Mouse (Mus musculus) c-Kit-positive CD71-negative TER-119-negative erythroid progenitor cells, embryonic 14.5 days (primary cell): ENCODE data around the gene Tlk1.
"Not testable (repeated sequence)": the region's sequence is repeated elsewhere in the genome, so short reads cannot be mapped to it uniquely, and the experiment has no call there.

Experiments
- DNase-seq: peaks from one replicate; pipeline ENCODE4 v3.0.0-alpha.2; 2013; ENCODE audit warnings: low read depth

The Tlk1 gene

DNA sequence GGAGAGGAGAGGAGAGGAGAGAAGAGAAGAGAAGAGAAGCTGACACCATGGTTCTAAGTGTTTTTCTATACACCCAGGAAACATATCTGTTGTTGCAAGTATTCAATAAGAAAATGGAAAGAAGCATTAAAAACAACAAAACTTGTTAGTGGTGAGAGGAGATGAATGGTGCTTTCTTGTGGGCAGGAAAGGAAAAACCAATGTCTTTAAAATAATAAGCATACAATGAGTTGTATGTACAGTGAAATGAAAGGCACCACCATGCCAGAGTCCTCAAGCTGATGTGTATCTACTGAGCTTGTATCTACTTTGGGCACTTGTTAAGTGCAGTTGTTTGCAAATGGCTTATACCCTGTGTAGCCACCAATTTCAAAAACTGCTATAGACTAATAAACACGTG is 7.7 kb upstream of the Tlk1 start:
- DNase-seq = no peak

DNA sequence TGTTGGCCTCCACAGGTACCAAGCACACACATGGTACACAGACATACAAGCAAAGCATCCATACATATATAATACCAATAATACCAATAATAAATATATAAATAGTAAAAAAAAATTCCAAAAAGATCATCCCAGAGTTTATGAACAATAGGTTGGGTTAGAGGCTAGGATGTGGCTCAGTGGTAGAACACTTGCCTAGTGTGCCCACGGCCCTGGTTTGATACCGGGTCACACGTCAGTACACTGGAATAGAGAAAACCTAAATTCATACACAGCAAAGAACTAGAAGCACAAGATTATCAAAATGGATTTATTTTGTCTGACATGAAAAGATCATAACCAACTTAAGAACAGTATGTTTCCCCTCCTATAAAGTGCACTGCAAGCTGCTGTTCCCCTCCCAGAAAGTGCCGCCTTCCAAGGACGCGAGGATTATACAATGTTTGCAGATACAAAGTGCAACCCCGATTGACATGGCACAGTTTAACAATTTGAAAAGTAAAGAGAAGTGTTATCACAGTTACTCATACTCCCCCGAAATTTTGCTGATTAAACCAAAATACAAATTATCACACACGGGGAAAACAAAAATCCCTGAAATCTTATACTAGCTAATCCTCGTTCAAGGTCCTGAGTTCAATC is 6.3 kb upstream of the Tlk1 start:
- DNase-seq = no peak

DNA sequence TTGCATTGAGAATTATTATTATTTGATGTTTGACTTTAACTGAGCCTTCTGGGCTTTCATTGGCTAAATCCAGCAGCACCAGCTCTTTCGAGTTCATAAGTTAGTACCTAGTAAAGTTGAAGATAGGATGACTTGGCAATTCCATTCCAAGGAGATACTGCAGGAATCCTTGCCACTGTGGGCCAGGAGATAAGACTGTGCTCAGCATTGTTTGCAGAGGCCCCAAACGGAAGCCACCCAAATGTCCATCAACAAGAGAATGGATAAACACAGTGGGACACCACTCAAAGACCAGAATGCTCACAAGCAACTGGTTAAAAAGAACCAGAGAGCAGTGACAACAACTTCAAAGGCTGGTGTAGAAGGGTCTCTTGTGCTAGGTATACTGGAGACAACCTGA is 5.2 kb upstream of the Tlk1 start:
- no peak for DNase-seq

DNA sequence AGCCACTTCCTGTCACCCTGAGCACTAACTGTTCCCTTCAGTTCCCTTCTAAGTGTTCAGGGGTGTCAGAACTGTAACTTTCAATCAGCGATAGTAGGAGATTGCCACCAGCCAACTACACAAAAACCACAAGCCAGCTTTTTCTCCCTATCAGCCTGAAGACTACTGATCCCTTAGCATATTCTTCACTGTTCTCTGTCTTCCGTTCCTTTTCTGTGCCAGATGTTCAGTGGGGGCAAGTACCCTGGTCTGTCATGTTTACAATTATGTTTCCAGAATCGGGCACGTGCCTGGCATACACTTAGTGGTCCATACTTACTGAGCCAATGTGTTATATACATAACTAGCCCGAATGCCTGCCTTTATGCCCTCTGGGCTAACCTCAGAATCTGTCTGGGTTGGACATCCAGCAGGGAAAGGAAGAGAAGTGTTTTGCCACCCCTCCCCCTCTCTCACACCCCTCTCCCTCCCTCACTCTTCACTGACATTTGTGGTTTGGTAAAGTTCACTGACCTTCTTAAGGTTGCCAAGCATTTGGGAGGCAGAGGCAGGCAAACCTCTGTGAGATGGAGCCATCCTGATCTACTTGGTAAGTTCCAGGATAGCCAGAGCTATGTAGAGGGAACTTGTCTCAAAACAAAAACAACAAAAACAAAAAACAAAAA is 4.5 kb upstream of the Tlk1 start:
- no peak for DNase-seq

DNA sequence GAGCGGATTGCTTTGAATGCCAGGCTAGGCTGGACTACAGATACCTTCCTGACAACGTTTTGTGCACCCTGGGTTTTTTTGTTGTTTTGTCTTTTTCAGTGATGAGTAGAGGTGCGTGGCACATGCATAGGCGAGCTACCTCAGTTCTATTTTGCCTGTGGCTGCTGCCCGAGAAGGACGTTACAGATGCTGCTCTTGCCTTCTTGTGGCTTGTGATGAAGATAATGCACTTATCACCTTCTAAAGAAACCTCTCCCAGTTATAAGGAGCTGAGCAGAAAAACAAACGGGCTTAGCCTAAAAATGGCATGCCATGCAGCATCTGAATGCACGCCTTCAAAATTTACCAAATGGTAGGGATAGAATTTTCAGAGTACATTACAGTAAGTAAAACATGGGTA is 2.3 kb upstream of the Tlk1 start:
- no peak for DNase-seq

DNA sequence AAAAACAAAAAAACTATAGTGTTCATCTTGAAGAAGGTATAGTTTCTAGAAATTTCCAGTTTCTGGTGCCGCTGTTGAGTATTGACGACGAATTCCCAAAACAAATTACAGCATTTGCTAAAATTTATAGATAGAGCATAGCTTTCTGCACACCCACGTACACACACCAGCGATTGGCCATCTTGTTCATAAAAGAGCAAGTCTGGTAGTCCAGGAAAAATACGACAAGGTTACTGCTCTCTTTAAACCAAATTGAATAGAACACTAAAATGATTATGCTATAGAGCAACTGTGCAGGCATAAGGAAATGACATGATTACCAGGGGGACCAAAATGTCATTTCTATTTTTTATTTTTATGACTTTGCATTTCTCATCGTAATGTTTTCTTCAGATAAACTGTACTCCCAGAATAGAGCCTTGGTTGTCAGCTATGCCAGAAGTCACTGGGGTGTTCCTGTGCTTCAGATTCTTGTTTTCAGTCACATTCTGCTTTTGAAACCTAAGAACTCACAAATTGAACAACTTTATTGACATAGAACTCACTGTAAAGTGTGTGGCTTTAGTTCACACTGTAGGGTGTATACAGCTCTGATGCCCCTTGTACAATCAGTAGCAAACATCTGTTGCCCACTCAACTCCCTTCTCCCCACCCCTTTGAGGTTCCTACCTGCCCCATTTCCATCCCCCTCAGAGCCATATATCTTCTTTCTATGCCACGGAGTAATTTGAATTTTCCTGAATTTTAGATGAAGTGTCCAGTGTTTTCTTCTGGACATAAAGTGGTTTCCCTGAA is 1.1 kb upstream of the Tlk1 start:
- DNase-seq = no peak

DNA sequence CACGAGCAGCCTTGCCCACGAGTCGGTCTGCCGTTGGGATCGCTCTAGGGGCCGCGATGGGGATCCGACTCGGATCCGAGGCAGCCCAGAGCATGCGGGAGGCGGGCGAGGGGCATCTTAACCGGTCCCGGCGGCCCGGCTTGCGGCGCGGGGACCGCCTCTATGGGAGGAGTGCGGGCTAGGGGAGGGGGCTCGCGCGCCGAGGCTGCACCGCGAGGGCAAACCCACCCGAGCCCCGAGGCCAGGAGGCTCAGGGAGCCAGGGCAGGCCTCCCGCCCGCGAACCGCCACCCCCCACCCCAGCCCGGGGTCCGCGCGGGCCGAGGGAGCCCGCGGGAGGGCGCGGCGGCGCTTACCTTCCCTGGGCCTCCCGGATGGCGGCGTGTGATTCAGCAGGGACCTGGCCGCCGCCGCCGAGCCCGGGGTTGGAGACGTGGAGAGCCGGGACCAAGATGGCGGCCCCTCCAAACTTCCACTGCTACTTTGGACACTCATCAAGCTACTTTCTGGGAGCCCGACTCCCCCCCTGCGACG is 624 bp downstream of the Tlk1 start:
- no peak for DNase-seq

DNA sequence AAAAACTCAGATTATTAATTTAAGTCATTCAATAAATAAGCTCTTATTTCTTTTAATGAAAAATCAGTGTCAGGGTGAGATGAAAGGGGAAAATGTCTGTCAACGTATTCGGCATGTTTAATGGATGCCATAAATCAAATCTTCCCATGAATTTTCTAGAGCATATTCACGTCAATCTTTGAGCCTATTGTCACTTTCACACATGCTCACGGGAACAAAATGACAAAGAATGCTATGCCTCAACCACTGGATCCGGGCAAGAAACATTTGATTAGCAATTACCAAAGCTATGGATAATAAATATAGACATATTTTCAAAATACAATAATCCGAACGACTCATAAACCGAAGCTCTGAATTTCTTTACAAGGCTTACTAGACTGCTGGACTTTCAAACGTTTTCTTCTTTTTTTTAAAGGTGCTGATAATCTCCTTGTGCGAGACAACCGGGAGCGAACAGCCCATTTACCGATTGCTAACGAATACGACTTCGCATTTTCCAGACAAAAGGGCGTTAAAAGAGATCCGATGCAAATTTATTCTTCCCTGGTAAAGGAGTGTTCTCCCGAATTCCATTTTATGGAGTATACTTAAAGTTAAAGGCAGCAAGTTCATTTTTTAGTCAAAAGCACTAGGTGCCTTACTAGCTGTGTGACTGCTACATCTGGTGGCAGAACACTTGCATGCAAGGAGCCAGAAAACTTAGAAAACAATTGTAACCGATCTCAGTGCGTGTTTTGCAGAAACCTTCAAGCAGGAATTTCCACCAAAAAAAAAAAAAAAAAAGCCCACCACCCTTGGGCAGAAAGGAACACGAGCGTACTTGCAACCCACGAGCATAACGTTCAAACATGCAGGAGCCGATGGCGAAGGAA is 1.4 kb downstream of the Tlk1 start:
- no peak for DNase-seq

DNA sequence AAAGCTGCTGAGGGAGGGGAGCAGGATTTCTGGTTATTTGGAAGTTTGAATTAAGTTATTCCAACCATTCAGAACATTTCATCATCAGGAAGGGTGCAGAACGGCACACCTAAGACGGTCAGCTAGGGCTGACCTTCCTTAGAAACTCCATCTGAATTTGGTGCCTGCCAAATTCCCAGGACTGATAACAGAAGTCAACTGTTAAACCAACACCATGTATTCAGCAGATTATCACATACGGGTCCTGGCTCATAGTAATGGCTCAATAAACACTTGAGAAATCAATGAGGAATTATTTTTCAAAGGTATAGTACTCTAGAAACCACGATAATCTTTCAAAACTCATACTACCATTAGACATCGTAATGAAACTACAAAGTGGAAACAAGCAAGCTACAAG is 2.1 kb downstream of the Tlk1 start:
- no peak for DNase-seq

DNA sequence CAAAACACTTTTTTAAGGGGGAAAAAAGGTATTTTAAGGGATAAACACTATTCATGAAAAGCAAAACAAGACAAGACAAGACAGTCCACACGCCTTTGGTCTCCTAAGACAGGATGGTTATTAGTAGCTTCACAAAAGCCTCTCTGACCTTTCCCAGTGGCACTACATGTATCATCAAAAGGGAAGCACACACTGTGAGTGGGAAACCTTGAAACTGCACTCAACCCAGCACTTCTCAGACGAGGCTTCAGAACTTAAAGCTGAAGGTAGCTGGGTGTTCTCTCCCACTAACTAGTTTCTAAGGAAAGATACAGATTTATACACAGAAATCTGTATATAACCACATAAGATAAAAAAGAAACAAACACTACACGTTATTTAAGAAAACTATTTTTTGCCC is 8.6 kb downstream of the Tlk1 start:
- no peak for DNase-seq

DNA sequence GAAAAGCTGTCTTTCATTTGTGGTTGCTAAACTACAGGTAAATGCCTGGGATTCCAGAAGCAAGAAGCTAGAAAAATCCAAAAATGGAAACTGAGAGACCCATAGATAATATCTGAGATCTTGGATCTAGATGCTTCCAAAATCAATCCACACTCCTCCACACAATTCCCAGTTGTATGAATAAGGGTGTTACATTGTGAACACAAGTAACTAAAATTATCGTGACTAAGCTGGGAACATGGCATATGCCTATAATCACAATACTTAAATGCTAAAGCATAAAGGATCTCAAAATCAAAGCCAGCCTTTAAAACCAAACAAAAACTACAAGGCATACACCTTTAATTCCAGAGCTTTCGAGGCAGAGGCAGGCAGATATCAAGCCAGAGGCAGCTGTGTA is 9.5 kb downstream of the Tlk1 start:
- no peak for DNase-seq

DNA sequence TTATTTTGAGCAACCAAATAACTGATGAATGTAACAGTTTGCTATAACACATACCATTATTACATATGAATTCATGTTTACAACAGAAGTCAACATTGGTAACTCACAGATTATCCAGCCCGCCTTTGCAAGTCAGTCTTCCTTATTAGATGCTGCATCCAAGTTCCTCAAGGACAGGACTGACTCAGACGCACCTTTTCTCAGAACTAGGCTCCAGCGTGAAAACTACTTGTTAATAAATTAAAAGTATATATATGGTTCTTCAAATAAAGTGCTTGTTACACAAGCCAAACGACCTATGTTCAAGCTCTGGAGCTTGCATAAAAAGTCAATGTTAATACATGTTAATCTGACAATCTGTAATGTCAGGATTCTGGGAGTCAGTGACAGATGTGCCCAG is 11.9 kb downstream of the Tlk1 start:
- DNase-seq = no peak

DNA sequence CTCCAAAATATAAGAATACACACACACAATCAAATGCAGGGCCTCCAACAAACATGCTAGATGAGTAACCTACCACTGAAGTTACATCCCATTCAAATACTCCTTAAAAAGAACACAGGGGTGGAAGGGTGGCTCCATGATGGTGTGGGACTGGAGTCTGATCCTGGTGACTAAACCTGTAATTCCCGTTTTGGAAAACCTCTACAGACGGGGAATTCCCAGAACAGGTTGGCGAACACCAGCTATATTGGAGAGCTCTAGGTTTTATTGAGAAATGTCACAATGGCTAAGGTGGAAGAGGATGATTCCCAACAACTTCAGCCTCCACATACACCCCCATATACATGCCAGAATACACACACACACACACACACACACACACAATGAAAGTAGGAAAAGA is 14.1 kb downstream of the Tlk1 start:
- DNase-seq = no peak

DNA sequence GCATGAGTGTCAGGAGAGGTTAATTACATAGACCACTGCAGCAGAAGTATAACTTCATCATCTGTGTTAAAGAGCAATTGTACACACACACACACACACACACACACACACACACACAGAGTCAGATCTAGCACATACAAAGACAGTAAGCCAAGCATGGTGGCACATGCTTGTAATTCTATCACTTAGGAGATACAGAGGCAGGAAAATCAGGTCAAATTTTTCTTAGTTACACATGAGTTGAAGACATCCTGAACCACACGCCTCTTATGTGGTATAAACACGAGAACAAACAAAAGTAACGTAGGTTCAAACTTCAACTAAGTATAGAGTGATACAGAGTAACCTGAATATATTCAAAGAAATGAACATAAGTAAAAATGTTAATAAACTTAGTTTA is 15.6 kb downstream of the Tlk1 start:
- DNase-seq = no peak

DNA sequence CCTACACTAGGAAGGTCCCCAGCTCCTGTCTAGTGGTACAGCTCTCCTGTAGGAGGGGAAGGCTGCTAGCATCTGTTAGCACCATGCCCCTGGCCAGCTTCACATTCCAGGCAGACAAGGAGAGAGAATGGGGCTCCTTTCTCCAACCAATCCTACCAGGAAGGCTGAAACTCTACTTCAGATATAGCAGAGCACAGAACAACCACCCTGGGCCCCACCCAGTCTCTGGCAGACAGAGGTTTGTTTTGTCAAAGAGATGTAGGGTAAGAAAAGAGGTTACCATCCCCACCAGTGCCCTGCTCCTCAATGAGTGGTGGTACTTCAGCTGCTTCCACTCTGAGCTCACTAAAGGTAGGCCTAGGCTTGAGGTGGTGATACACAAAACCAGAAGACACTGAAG is 16.8 kb downstream of the Tlk1 start:
- no peak for DNase-seq

DNA sequence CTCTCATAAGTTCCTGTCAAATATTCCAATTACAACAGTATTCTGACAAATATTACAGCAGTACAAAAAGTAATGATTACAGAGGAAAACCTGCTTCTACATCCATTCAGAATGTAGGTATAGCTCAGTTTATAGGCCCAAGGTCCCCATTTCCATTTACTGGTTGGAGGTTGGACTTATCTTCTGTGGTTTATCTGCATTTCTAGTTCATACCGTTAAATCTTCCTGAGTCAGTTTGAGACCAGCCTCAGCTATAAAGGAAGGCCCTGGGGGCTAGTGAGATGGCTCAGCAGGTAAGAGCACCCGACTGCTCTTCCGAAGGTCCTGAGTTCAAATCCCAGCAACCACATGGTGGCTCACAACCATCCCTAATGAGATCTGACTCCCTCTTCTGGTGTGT is 17.9 kb downstream of the Tlk1 start:
- DNase-seq = not testable (repeated sequence)

DNA sequence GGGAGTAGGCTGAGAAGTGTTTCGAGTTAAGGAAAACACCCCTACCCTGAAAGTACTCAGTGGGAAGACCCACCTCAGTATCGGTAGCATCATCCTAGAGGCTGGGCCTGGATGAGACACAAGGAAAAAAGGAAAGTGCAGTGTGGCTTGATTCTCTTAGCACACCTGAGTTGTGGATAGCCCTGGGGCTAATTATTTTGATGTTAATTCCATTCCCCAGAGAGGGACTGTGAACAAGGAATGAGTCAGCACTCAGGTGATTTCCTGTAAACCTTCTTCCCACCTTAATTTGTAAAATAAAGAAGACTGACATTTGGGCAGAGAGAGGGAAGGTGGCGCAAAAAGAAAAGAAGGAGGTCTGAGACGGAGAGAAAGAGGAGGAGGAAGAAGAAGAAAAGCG is 19.5 kb downstream of the Tlk1 start:
- no peak for DNase-seq

DNA sequence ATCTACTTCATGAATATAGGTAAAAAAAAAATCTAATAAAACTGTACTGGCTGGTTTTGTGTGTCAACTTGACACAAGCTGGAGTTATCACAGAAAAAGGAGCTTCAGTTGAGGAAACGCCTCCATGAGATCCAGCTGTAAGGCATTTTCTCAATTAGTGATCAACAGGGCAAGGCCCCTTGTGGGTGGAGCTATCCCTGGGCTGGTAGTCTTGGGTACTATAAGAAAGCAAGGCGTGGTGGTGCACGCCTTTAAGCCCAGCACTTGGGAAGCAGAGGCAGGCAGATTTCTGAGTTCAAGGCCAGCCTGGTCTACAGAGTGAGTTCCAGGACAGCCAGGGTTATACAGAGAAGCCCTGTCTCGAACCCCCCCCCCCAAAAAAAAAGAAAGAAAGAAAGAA is 21.8 kb downstream of the Tlk1 start:
- DNase-seq = not testable (repeated sequence)

DNA sequence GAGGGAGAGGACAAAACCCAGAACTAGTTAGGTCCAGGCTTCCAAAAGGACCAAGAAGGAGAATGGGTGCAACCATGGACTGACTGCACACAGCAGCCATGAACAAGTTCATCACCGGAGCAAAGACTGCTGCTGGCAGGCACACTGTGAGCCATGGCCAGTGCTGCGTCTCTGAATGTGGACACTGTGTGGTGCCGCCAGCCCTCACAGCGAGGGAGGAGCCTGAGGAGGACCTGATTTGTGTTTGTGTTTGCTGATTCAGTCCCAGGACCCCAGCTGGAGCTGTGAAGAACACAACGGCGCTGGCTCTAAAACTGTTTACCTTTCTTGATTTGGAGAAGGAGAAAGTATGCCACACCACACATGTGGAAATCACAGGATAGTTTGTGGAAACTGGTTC is 22.9 kb downstream of the Tlk1 start:
- no peak for DNase-seq

DNA sequence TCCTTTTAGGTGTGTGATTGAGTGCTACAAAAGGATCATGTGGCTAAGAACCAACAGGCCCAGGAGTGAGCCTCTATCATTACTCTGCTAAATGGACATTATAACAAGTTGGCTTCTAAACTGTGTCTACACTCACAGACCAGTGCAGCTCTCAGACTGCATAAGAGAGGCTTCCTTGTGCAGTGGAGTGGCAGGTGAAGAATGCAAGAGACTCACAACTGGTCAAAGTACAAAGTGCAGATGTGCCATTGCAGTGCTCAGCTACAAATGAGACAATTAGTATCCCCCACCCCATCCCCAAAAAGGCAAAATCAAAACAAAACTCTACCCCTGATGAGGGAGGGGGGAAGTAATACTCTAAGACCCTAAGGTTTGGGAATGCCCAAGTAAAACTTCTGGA is 24.0 kb downstream of the Tlk1 start:
- no peak for DNase-seq

DNA sequence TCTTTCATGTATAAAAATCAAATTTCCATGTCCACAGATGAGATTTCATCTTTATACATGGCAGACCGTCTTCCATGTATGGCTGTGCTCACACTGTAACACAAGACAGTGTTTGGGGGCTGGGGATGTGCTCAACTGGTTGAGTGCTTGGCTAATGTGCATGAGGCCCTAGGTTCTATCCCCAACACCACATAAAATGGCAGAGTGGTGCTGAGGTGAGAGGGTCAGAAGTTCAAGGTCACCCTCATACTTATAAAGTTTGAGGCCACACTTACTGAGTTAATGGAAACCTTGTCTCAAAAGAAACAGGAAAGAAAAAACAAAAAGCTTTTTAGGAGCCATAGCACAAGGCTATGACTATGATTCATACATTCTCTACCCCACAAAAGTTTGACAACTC is 25.1 kb downstream of the Tlk1 start:
- no peak for DNase-seq

DNA sequence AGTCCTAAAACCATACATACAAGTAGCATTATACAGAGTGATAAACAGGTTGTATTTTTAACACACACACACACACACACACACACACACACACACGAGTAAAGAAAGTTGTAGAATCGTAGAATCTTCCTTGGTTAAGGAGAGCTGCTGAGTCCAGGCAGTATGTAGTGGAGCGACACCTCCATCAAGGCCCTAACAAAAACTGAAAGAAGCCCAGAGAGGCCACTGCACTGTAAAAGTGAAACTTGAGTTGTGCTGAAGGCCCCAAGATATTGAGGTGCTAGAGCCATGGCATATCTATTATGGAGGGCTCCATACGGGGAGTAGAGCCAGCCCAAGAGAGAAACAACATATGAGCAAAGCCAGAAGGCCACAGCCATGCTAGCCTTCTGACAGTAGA is 32.3 kb downstream of the Tlk1 start:
- no peak for DNase-seq
